Mouse (Mus musculus): ENCODE data around the gene Arhgef19. TPM values are rescaled to one million over a fixed set of nuclear protein-coding genes. Genes with fewer than 3 reads are reported as not detected.

Arhgef19 gene
- total RNA-seq (2021), result under 1 TPM; 0.32 to 0.33 TPM
- long read RNA-seq, experiment 1, result 0 reads
- long read RNA-seq, experiment 2, result 0 reads

- DNase-seq (ENCODE audit: low spot score), result peak; percentile 89
Observed at GRCm38 (mm10) chr4:141239388-141240125, at the start of gene Arhgef19. Arhgef19 (plus strand) TSS chr4:141239499.

- DNase-seq (ENCODE audit: low spot score), result no peak
Observed at GRCm38 (mm10) chr4:141191294-141191693, 48.0 kb upstream of the Arhgef19 start.

- no peak for DNase-seq (ENCODE audit: low spot score)
Observed at GRCm38 (mm10) chr4:141194553-141194952, 44.7 kb upstream of the Arhgef19 start.

GRCm38 (mm10) chr4:141196981-141197685 lies 42.2 kb upstream of the Arhgef19 start:
- DNase-seq (ENCODE audit: low spot score), result no peak

- DNase-seq (ENCODE audit: low spot score), result no peak
Observed at GRCm38 (mm10) chr4:141197686-141198035, 41.6 kb upstream of the Arhgef19 start.

- no peak for DNase-seq (ENCODE audit: low spot score)
Observed at GRCm38 (mm10) chr4:141200906-141201305, 38.4 kb upstream of the Arhgef19 start.

- no peak for DNase-seq (ENCODE audit: low spot score)
Observed at GRCm38 (mm10) chr4:141202192-141202591, 37.1 kb upstream of the Arhgef19 start.

- no peak for DNase-seq (ENCODE audit: low spot score)
Observed at GRCm38 (mm10) chr4:141204580-141205061, 34.7 kb upstream of the Arhgef19 start.

GRCm38 (mm10) chr4:141207081-141207480 lies 32.2 kb upstream of the Arhgef19 start:
- no peak for DNase-seq (ENCODE audit: low spot score)

- no peak for DNase-seq (ENCODE audit: low spot score)
Observed at GRCm38 (mm10) chr4:141210524-141211219, 28.6 kb upstream of the Arhgef19 start.

GRCm38 (mm10) chr4:141211646-141212045 lies 27.7 kb upstream of the Arhgef19 start:
- no peak for DNase-seq (ENCODE audit: low spot score)

- DNase-seq (ENCODE audit: low spot score), result no peak
Observed at GRCm38 (mm10) chr4:141212892-141213291, 26.4 kb upstream of the Arhgef19 start.

GRCm38 (mm10) chr4:141213342-141213741 lies 26.0 kb upstream of the Arhgef19 start:
- DNase-seq (ENCODE audit: low spot score), result no peak

- peak; percentile 92 for DNase-seq (ENCODE audit: low spot score)
Observed at GRCm38 (mm10) chr4:141213770-141214336, 25.4 kb upstream of the Arhgef19 start, which contains the start of gene Rsg1. Rsg1 (plus strand) TSS chr4:141213956.

- no peak for DNase-seq (ENCODE audit: low spot score)
Observed at GRCm38 (mm10) chr4:141214337-141214851, 24.9 kb upstream of the Arhgef19 start.

GRCm38 (mm10) chr4:141219583-141220213 lies 19.6 kb upstream of the Arhgef19 start:
- no peak for DNase-seq (ENCODE audit: low spot score)

GRCm38 (mm10) chr4:141221848-141222247 lies 17.5 kb upstream of the Arhgef19 start:
- no peak for DNase-seq (ENCODE audit: low spot score)

- no peak for DNase-seq (ENCODE audit: low spot score)
Observed at GRCm38 (mm10) chr4:141222752-141223151, 16.5 kb upstream of the Arhgef19 start.

- no peak for DNase-seq (ENCODE audit: low spot score)
Observed at GRCm38 (mm10) chr4:141228687-141229086, 10.6 kb upstream of the Arhgef19 start.

GRCm38 (mm10) chr4:141233196-141233595 lies 6.1 kb upstream of the Arhgef19 start:
- DNase-seq (ENCODE audit: low spot score), result no peak

- no peak for DNase-seq (ENCODE audit: low spot score)
Observed at GRCm38 (mm10) chr4:141235537-141236111, 3.7 kb upstream of the Arhgef19 start.
